Mouse (Mus musculus) heart, postnatal 10 days (tissue): ENCODE measurements around the gene Zdhhc20. TPM values are rescaled to one million over a fixed set of nuclear protein-coding genes. Genes with fewer than 3 reads are reported as not detected.
"Not testable (repeated sequence)": the region's sequence is repeated elsewhere in the genome, so short reads cannot be mapped to it uniquely, and the experiment has no call there.

Experiments used
- DNase-seq, 2 experiments: peaks; one replicate each; pipeline ENCODE4 v3.0.0; 2021
- intact Hi-C: fragments of 180-260 bp; cut with DNase I; formaldehyde crosslinking; loops from one replicate; pipeline ENCODE4 v1.15.1; 2025
- total RNA-seq, 2 experiments: library from RNA; stranded (reverse); gene quantifications; 2 replicates each; pipeline ENCODE4 v1.2.3; 2021

Zdhhc20 gene
- 10 to 100 TPM; 22.2 to 24.8 TPM for total RNA-seq

- peak; percentile 96 for DNase-seq
- intact Hi-C loops, result loop anchor here (2.0 kb wide), 1 partner anchor 21 kb away; no protein-coding TSS in a partner anchor
Observed at GRCm38 (mm10) chr14:57890011-57890842, at the start of gene Zdhhc20. TSS of gene Zdhhc20 (minus strand) at chr14:57890276.

GRCm38 (mm10) chr14:57937297-57937696, 47.2 kb upstream of the Zdhhc20 start:
- intact Hi-C loops, result no loop called here

GRCm38 (mm10) chr14:57934666-57935065, 44.6 kb upstream of the Zdhhc20 start:
- intact Hi-C loops, result no loop called here
- no peak for DNase-seq

More at GRCm38 (mm10) chr14:57937297-57937696, 47.2 kb upstream of the Zdhhc20 start:
- no peak for DNase-seq

GRCm38 (mm10) chr14:57933608-57934007, 43.5 kb upstream of the Zdhhc20 start:
- intact Hi-C loops, result no loop called here
- DNase-seq, result no peak

GRCm38 (mm10) chr14:57932881-57933443, 42.9 kb upstream of the Zdhhc20 start:
- intact Hi-C loops, result no loop called here
- no peak for DNase-seq

GRCm38 (mm10) chr14:57921428-57922131, 31.5 kb upstream of the Zdhhc20 start:
- intact Hi-C loops, result no loop called here
- peak; percentile 51 to 56 for DNase-seq

GRCm38 (mm10) chr14:57920568-57921310, 30.7 kb upstream of the Zdhhc20 start:
- DNase-seq, result peak; percentile 36 to 43
- intact Hi-C loops, result no loop called here

- intact Hi-C loops, result loop anchor here (10.0 kb wide), 1 partner anchor 1195 kb away; no protein-coding TSS in a partner anchor
Observed at GRCm38 (mm10) chr14:57919148-57919875, 29.2 kb upstream of the Zdhhc20 start.

GRCm38 (mm10) chr14:57915341-57915740, 25.3 kb upstream of the Zdhhc20 start:
- intact Hi-C loops, result loop anchor here (10.0 kb wide), 1 partner anchor 1199 kb away; no protein-coding TSS in a partner anchor

More at GRCm38 (mm10) chr14:57919148-57919875, 29.2 kb upstream of the Zdhhc20 start:
- DNase-seq, result no peak

GRCm38 (mm10) chr14:57912211-57913007, 22.3 kb upstream of the Zdhhc20 start:
- DNase-seq, result not testable (repeated sequence)
- intact Hi-C loops, result loop anchor here (5.0 to 10.0 kb wide), 2 partner anchors 85 to 1202 kb away; partner anchors contain the start of genes Mrpl57 and Ska3

More at GRCm38 (mm10) chr14:57915341-57915740, 25.3 kb upstream of the Zdhhc20 start:
- DNase-seq, result no peak

GRCm38 (mm10) chr14:57911787-57912186, 21.7 kb upstream of the Zdhhc20 start:
- DNase-seq, result not testable (repeated sequence)
- intact Hi-C loops, result loop anchor here (2.0 to 10.0 kb wide), 4 partner anchors 21 to 1203 kb away; partner anchors contain the start of genes Mrpl57, Ska3 and Zdhhc20

- DNase-seq, result no peak
- intact Hi-C loops, result loop anchor here (2.0 to 10.0 kb wide), 4 partner anchors 21 to 1203 kb away; partner anchors contain the start of genes Mrpl57, Ska3 and Zdhhc20
Observed at GRCm38 (mm10) chr14:57911316-57911715, 21.2 kb upstream of the Zdhhc20 start.

- intact Hi-C loops, result loop anchor here (1.0 to 10.0 kb wide), 5 partner anchors 20 to 1204 kb away; partner anchors contain the start of genes Mrpl57, Ska3 and Zdhhc20
- DNase-seq, result peak; percentile 89 to 91
Observed at GRCm38 (mm10) chr14:57910501-57911068, 20.5 kb upstream of the Zdhhc20 start.

GRCm38 (mm10) chr14:57909297-57909696, 19.2 kb upstream of the Zdhhc20 start:
- intact Hi-C loops, result no loop called here
- no peak for DNase-seq

- no peak for DNase-seq
- intact Hi-C loops, result no loop called here
Observed at GRCm38 (mm10) chr14:57908431-57908830, 18.4 kb upstream of the Zdhhc20 start.

GRCm38 (mm10) chr14:57901998-57902397, 11.9 kb upstream of the Zdhhc20 start:
- DNase-seq, result no peak
- intact Hi-C loops, result no loop called here

- intact Hi-C loops, result no loop called here
- DNase-seq, result no peak
Observed at GRCm38 (mm10) chr14:57896882-57897281, 6.8 kb upstream of the Zdhhc20 start.
